Mouse (Mus musculus) regulatory T cell (primary cell): ENCODE data around the gene Gm10251.
"Not testable (repeated sequence)": the region's sequence is repeated elsewhere in the genome, so short reads cannot be mapped to it uniquely, and the experiment has no call there.

Experiments
- in situ Hi-C: fragments of 300-600 bp; cut with MboI, MseI; formaldehyde crosslinking; loops from one replicate; pipeline ENCODE4 v1.15.1; 2025; ENCODE audit warnings: high pct_unique_total_duplicates

Gene Gm10251

DNA sequence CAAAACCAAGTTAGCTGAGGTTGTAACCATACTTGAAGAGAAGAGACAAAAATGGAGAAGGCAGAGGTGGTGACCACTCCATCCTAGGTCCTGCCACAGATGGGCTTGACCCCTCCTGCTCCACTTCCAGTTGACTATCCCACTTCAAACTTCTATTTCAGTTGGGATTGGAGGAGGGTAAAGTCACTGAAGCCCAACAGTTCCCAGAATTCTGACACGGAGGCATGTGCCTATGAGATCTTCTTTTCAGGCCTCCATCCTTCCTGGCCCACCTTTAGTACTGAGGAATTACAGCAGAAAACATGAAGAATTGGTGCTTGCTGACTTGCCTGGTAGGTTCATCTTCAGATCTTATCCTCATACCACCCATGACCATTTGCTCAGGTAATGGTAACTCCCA lies at the start of gene Gm10251:
Gene Gm10251 (minus strand): TSS at position 101 of the 400 bp plus-strand sequence.
- in situ Hi-C loops: not testable (repeated sequence)

DNA sequence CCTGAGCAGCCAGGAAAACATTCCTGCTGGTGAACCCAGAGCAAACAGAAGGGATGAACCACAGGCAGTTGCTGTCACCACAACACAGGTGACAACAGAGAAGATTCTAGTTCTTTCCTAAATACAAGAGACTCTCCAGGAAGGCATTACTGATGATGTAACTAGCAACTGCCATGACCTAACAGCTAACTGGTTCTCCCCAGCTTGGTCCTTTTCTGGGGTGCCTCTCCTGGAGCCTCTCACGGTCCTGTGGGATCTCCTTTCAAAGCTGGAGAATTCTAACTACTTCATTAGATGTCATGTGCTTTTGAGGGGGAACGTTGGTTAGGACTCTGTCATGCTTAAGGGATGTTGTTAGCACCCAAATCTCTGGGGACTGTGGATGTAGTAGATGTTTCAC lies 36.2 kb upstream of the Gm10251 start, which contains the start of gene Gm8050:
Gene Gm8050 (minus strand): TSS at position 101 of the 400 bp plus-strand sequence.
- in situ Hi-C loops: not testable (repeated sequence)

DNA sequence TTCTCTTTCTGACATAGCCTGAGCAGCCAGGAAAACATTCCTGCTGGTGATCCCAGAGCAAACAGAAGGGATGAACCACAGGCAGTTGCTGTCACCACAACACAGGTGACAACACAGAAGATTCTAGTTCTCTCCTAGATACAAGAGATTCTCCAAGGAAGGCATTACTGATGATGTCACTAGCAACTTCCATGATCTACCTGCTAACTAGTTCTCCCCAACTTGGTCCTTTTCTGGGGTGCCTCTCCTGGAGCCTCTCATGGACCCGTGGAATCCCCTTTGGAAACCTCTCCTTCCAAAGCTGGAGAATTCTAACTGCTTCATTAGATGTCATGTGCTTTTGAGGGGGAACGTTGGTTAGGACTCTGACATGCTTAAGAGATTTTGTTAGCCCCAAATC lies 61.7 kb downstream of the Gm10251 start, which contains the start of gene Gm3460:
Gene Gm3460 (minus strand): TSS at position 101 of the 400 bp plus-strand sequence.
- in situ Hi-C loops: loop anchor here (25.0 kb wide), 1 partner anchor 1985 kb away; the partner anchor contains the start of gene Gm8159

DNA sequence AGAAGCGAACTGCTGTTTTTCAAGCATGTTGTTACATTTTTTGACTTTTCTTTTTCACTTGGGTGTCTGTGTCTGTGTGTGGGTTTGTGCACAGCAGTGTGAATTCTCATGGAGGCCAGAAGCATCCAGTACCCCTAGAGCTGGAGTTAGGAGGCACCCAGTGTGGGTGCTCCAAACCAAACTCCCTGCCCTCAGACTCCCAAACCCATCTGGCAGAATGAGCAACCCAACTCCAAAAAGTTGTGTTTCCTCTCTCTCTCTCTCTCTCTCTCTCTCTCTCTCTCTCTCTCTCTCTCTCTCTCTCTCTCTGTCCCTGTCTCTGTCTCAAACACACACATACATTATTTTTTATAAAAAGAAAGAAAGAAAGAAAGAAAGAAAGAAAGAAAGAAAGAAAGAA lies 77.5 kb downstream of the Gm10251 start:
- in situ Hi-C loops: loop anchor here (25.0 kb wide), 1 partner anchor 1969 kb away; the partner anchor contains the start of gene Gm8159

DNA sequence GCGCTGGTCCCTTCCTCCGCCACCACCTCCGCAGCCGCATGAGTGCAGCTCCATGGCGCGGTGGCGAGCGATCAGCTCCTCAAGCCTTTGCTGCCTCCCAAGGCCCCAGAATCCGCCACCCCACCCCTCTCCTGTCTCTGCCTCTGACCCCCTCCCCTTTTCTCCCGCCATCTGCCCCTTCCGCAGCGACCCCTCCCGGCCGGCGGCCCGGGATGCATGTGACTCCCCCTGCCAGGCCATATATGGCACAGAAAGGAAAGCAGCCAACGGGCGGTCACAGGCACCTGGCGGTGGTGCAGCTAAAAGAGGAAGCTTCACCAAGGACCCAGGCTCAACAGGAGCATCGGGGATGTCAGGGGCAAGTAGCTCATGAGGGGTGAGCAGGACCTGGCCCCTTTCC lies 79.0 kb downstream of the Gm10251 start:
- in situ Hi-C loops: loop anchor here (25.0 kb wide), 1 partner anchor 1968 kb away; the partner anchor contains the start of gene Gm8159

DNA sequence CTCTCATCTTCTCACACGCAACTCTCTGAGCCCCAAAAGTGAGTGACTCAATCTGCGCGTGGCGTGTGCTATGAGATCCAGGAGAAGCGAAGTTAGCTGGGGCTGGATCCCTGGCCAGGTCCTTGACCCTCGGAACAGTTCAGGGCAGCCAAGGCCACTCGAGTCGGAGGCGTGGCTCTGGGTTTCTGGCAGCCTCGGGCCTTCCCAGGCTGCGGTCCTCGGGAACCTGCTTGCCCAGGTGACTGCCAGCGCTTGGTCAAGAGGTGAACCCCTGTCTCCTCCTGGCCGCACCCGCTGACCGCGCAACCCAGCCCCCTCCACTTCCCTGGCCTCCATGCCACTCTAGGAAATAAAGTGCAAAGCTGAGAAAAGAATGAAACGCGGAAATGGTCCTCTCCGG lies 79.4 kb downstream of the Gm10251 start:
- in situ Hi-C loops: loop anchor here (25.0 kb wide), 1 partner anchor 1967 kb away; the partner anchor contains the start of gene Gm8159

DNA sequence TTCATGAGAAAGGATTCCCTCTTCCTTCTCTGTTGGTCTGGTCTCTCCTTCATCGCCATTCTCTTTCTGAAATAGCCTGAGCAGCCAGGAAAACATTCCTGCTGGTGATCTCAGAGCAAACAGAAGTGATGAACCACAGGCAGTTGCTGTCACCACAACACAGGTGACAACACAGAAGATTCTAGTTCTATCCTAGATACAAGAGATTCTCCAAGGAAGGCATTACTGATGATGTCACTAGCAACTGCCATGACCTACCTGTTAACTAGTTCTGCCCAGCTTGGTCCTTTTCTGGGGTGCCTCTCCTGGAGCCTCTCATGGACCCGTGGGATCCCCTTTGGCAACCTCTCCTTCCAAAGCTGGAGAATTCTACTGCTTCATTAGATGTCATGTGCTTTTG lies 93.5 kb downstream of the Gm10251 start, which contains the start of gene Gm3629:
Gene Gm3629 (minus strand): TSS at position 101 of the 400 bp plus-strand sequence.
- in situ Hi-C loops: not testable (repeated sequence)
